Mouse (Mus musculus) mature B cell (primary cell): ENCODE results near the gene Ric8b.

Experiments
- in situ Hi-C: fragments of 300-500 bp; cut with MboI; formaldehyde crosslinking; loops from 2 replicates; pipeline ENCODE4 v1.14.3; 2019

Gene Ric8b

GRCm38 (mm10) chr10:84916810-84917730 lies at the start of gene Ric8b:
Gene Ric8b (plus strand): TSS chr10:84917616.
- in situ Hi-C loops: no loop called here

GRCm38 (mm10) chr10:84871285-84871684 lies 46.1 kb upstream of the Ric8b start:
- in situ Hi-C loops: no loop called here

- in situ Hi-C loops: no loop called here
These were observed 45.5 kb upstream of the Ric8b start for GRCm38 (mm10) chr10:84871921-84872320.

- in situ Hi-C loops: no loop called here
These were observed 37.4 kb upstream of the Ric8b start for GRCm38 (mm10) chr10:84879823-84880571.

GRCm38 (mm10) chr10:84882528-84882927 lies 34.9 kb upstream of the Ric8b start:
- in situ Hi-C loops: no loop called here

- in situ Hi-C loops: no loop called here
These were observed 32.0 kb upstream of the Ric8b start for GRCm38 (mm10) chr10:84885341-84885884.

GRCm38 (mm10) chr10:84886221-84886627 lies 31.2 kb upstream of the Ric8b start:
- in situ Hi-C loops: no loop called here

- in situ Hi-C loops: no loop called here
These were observed 30.6 kb upstream of the Ric8b start for GRCm38 (mm10) chr10:84886785-84887184.

- in situ Hi-C loops: no loop called here
These were observed 28.1 kb upstream of the Ric8b start for GRCm38 (mm10) chr10:84889096-84889846.

GRCm38 (mm10) chr10:84895810-84896358 lies 21.5 kb upstream of the Ric8b start:
- in situ Hi-C loops: no loop called here

GRCm38 (mm10) chr10:84896941-84897930 lies 20.2 kb upstream of the Ric8b start:
- in situ Hi-C loops: no loop called here

GRCm38 (mm10) chr10:84898144-84898979 lies 19.1 kb upstream of the Ric8b start:
- in situ Hi-C loops: no loop called here

GRCm38 (mm10) chr10:84901676-84902075 lies 15.7 kb upstream of the Ric8b start:
- in situ Hi-C loops: no loop called here

- in situ Hi-C loops: no loop called here
These were observed 15.2 kb upstream of the Ric8b start for GRCm38 (mm10) chr10:84902213-84902612.

GRCm38 (mm10) chr10:84903307-84903706 lies 14.1 kb upstream of the Ric8b start:
- in situ Hi-C loops: no loop called here

- in situ Hi-C loops: no loop called here
These were observed 13.7 kb upstream of the Ric8b start for GRCm38 (mm10) chr10:84903742-84904141.

- in situ Hi-C loops: no loop called here
These were observed 10.5 kb upstream of the Ric8b start for GRCm38 (mm10) chr10:84906895-84907294.

- in situ Hi-C loops: no loop called here
These were observed 9.4 kb upstream of the Ric8b start for GRCm38 (mm10) chr10:84908006-84908405.

GRCm38 (mm10) chr10:84908471-84908870 lies 8.9 kb upstream of the Ric8b start:
- in situ Hi-C loops: no loop called here
